Mouse (Mus musculus): ENCODE measurements at regions not wholly inside any gene's neighbourhood (a gene's known extent, or its start where the extent isn't known, plus 50 kb on each side); places are given as distances from the start of the nearest gene placed in this dataset.

- TF ChIP-seq CTCF (IDR thresholded peaks at IDR 0.05; ENCODE audit: control insufficient read depth, insufficient read depth, insufficient replicate concordance, low read depth, low read length) (no peak), POLR2A (IDR thresholded peaks at IDR 0.05; ENCODE audit: control insufficient read depth, low read depth, low read length) (no peak)
Measured at GRCm38 (mm10) chr11:43976024-43976423, 75.0 kb upstream of the Adra1b start.
